Mouse (Mus musculus) embryonic fibroblast, embryonic 13.5 days (primary cell): Measurements from ENCODE around the gene Sbpl. TPM values are rescaled to one million over a fixed set of nuclear protein-coding genes. Genes with fewer than 3 reads are reported as not detected.
"Not testable (repeated sequence)": the region's sequence is repeated elsewhere in the genome, so short reads cannot be mapped to it uniquely, and the experiment has no call there.

Source experiments
- H3K27ac ChIP-seq: 2 replicates; pipeline ENCODE4 v1.5.1; 2012; ENCODE audit warnings: low read length, control low read depth, inconsistent platforms; ENCODE audit not compliant: insufficient read depth
- H3K4me1 ChIP-seq: 2 replicates; pipeline ENCODE4 v1.6.1; 2011; ENCODE audit warnings: low read length; ENCODE audit not compliant: control insufficient read depth, insufficient read depth
- H3K4me3 ChIP-seq: 2 replicates; pipeline ENCODE4 v1.5.1; 2011; ENCODE audit warnings: mild to moderate bottlenecking, control low read depth, low read length; ENCODE audit not compliant: insufficient read depth
- CTCF ChIP-seq: IDR thresholded peaks from 2 replicates; pipeline ENCODE4 v1.5.1; 2011; ENCODE audit warnings: mild to moderate bottlenecking, control low read depth, low read length, moderate library complexity, borderline replicate concordance; ENCODE audit not compliant: insufficient read depth
- POLR2A ChIP-seq: IDR thresholded peaks from 2 replicates; pipeline ENCODE4 v1.6.1; 2011; ENCODE audit warnings: low read depth, mild to moderate bottlenecking, control low read depth, low read length, moderate library complexity
- polyA plus RNA-seq: library from polyadenylated mRNA; stranded (reverse); fragments of >200 nt; gene quantifications from 2 replicates; pipeline ENCODE4 v1.2.4, GENCODE M21; 2011; ENCODE audit warnings: low read depth; ENCODE audit not compliant: missing spikeins, insufficient read length

The Sbpl gene
- polyA plus RNA-seq, 1 experiment: not detected

DNA sequence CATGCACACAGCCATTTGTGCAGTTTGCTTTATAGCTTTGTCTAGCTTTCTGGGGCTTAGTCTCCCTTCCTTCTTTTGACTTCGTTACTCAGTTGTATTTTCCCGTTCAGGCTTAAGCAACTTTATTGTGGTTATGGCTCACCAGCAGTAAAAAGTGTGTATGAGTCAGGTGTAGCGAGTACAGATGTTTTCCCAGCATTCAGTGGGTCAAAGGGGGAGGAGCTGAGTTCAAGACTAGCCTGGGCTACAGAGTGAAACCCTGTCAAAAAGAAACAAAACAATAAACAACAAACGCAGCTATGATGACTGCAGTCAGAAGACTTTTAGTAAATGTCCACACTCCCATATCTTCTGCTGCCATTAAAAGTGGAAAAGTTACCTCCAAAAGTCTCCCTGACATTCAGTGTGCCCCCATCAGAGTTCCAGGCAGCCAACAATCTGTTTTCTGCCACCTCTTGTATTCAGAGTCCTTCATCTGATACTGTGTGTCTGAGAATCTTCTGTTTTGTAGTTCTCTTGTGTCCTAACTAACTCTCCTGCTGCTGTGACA is 6.6 kb upstream of the Sbpl start:
- TF ChIP-seq CTCF (no peak), POLR2A (no peak)
- H3K4me1 ChIP-seq: no peaks in the 10 kb centered on the region
- no peak overlapping the region for H3K27ac ChIP-seq
- no peak overlapping the region for H3K4me3 ChIP-seq

DNA sequence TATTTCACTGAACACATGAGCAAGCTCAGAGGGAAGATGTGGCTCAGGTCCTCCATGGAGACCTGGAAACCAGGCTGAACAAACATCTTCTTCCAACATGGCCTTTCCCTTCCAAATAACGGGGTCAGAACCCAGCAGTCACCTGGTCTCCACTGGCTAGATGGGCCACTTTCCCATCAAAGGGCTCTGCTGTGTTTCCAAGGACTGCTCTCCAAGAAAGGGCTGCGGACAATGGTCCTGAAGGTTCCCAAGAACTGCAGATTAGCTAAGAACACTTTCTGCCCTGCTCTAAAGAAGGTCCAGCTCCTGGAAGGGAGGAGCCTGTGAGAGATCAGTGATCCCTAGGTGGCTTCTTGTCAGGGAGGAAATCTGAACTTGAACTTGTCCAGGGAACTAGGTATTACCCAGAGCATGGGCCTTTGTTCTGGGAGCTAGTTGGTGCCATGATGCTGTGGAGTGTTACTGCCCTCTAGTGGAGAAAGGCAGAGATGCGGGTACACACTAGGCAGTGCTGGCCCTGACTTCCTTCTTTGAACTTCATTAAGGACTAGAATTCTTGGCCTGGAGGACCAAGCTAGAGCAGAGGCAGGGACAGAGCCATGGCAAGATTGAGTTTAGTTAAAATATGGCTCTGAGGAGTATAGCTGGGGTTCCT is 5.1 kb upstream of the Sbpl start:
- H3K4me1 ChIP-seq: no peaks in the 10 kb centered on the region
- no peak overlapping the region for H3K27ac ChIP-seq
- TF ChIP-seq CTCF (peak; percentile 95), POLR2A (no peak)
- H3K4me3 ChIP-seq: no peak overlapping the region

DNA sequence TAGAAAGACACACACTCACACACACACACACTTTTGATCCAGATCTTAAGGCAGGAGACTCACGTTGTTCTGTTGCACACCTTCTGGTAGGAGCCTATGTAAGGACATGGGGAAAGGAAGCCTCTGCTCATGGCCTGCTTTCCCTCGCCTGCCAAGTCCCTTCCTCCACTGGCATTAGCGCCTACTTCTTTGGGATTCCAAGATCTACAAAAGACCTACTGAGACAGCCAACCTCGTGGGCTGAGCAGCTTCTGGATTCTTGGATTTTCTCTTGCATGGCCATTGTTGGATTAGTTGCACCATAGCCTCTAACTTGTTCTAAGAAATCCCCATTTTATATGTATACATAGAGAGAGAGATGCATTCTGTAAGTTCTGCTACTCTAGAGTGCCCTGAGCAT is 4.2 kb downstream of the Sbpl start:
- H3K4me1 ChIP-seq, H3K4me3 ChIP-seq, H3K27ac ChIP-seq: not testable (repeated sequence)

DNA sequence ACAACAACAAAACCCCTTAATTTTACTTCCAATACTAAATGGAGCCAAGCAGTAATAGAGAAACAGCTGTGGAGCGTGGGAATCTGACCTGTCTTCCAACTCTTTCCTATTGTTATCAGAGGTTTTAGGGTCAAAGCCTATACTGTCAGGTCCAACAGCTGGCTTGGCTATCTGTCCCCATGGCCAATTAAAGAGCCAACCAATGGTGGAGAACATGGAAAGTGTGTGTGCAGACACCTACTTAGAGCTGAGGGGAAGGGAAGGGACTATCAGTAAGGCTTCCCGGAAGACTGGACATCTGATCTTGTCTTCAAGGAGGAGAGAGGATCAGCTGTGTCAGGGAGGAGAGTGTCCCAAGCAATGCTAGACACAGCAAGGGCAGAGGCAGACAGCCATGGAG is 6.0 kb downstream of the Sbpl start:
- no peak for TF ChIP-seq CTCF
- no peak for TF ChIP-seq POLR2A
- Histone ChIP-seq H3K4me1 (no peaks in the 10 kb centered on the region), H3K4me3 (no peak overlapping the region), H3K27ac (no peak overlapping the region)

DNA sequence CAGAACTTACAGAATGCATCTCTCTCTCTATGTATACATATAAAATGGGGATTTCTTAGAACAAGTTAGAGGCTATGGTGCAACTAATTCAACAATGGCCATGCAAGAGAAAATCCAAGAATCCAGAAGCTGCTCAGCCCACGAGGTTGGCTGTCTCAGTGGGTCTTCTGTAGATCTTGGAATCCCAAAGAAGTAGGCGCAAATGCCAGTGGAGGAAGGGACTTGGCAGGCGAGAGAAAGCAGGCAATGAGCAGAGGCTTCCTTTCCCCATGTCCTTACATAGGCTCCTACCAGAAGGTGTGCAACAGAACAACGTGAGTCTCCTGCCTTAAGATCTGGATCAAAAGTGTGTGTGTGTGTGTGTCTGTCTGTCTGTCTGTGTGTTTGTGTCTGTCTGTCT is 7.6 kb downstream of the Sbpl start:
- not testable (repeated sequence) for H3K27ac ChIP-seq, H3K4me3 ChIP-seq, H3K4me1 ChIP-seq

DNA sequence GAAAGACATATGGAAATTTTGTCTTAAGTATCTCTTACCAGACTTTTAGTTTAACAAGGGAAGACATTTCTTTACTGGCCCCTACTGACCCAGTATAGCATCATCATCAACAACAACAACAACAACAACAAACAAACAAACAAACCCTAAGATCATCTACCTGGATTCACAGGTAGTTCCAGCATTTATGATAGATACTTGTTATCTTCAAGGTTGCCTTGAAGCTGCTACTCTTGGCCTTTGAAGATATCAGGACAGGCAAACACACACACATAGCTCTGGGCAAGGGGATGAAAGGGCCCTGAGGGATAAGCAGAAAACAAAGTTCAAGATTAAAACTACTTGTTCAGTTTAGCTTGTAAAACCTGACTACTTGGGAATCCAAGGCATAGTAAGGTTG is 13.7 kb downstream of the Sbpl start, which contains the start of gene Sbp:
Gene Sbp (plus strand): TSS at position 301 of the 400 bp plus-strand sequence.
- Histone ChIP-seq H3K4me3 (no peak within 1 kb of the TSS), H3K27ac (no peak within 1 kb of the TSS), H3K4me1 (no peaks in the 10 kb centered on the region)
- TF ChIP-seq CTCF (no peak), POLR2A (no peak)

DNA sequence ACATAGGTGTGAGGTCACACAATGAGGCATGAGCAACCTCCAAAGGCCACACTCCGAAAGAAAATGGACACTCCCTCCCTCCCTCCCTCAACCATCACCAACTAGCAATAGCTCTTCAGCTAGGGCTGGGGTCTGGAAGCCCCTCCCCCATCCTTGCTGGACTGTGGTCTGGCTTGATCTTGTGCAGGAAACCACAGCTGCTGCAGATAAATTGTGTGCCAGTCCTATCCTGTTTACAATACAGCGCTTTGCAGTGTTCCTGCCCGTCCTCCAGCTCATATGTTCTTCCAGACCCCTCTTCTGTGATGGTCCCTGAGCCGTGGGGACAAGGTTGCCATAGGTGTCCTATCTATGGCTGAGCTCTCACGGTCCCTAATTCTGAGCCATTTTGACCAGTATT is 23.9 kb downstream of the Sbpl start:
- TF ChIP-seq CTCF (no peak), POLR2A (no peak)
- Histone ChIP-seq H3K4me3 (no peak overlapping the region), H3K4me1 (no peaks in the 10 kb centered on the region), H3K27ac (no peak overlapping the region)

DNA sequence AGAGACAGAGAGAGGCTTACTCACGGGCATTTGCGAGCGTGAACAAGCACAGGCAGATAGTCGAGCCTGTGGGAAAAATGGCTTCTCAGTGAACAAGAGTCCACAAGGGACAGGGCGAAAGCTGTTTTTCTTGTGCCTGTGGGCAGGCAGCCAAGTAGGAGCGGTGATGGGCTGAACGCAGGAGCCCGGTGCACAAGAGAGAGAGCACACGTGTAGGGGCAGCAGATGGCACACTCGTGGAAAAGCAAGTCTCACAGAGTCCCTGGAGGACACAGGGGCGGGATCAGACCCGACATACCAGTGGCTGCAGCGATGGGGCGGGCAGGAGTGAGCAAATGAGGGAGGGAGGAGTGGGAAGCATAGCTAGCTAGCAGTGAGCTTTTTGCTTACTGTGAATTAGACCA is 30.0 kb downstream of the Sbpl start:
- TF ChIP-seq POLR2A (peak; percentile 65), CTCF (no peak)
- Histone ChIP-seq H3K27ac (peak overlapping the region; percentile 56), H3K4me1 (peaks cover 4% of the 10 kb centered on the region; the same call in 1 of the 2 replicates), H3K4me3 (peak overlapping the region; percentile 61)

DNA sequence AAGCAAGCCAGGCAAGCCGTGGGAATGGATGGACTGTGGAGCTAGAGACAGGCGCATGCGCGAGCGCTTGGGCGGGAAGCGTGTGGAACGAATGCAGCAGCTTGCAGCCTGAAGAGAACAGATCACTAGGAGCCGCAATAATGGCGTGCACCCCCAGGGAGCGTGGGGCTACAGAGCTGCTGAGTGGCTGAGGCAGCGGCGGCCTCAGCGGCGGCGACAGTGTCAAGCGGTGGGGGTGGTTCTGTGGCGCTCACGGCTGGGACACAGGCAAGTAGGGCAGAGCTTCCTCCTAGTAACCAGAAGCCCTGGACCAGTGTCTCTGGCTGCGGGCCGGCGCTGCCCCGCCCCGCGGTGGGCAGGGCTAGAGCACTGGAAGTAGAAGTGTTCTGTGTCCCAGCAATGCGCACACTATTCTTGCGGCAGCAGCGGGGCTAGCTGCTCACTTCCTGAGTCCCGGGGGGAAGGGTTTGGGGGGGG is 30.5 kb downstream of the Sbpl start:
- peaks cover 4% of the 10 kb centered on the region; the same call in 1 of the 2 replicates for H3K4me1 ChIP-seq
- H3K27ac ChIP-seq: peak overlapping the region; percentile 7; the same call in 1 of the 2 replicates
- peak overlapping the region; percentile 61 for H3K4me3 ChIP-seq
- TF ChIP-seq CTCF (no peak), POLR2A (peak; percentile 78)

DNA sequence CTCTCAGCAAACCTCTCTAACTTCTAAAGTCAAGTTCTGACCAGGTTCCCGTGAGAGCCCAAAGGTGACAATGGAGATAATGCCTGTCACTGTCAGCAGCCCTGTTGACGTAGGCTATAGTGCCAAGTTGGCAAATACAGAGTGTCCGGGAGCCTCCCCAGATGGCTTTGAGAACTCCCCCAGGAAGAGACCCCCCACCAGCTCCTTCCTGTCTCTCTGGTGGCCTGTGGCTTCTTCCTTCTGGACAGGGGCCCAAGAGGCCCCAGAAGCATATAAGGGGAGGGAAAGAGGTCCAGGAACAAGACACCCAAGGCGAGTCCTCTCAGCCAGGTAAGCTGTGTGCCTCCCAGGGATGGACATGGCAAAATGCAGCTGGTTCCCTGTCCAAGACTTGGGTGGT is 37.9 kb downstream of the Sbpl start, which contains the start of gene Dcpp3:
Gene Dcpp3 (plus strand): TSS at position 301 of the 400 bp plus-strand sequence.
- H3K4me1 ChIP-seq, H3K27ac ChIP-seq, H3K4me3 ChIP-seq: not testable (repeated sequence)

Other genes starting within 250 kb of the Sbpl start
- not detected in 2 replicates for gene 1520401A03Rik, start 232.5 kb downstream of the Sbpl start, polyA plus RNA-seq
- gene Pkmyt1, start 228.9 kb downstream of the Sbpl start, polyA plus RNA-seq: 9.2 and 10.9 TPM in 2 replicates
- gene Paqr4, start 214.4 kb downstream of the Sbpl start, polyA plus RNA-seq: 5.1 and 6.3 TPM in 2 replicates
- gene Kremen2, start 209.4 kb downstream of the Sbpl start, polyA plus RNA-seq: not detected in 2 replicates
- gene Flywch1, start 183.7 kb downstream of the Sbpl start, polyA plus RNA-seq: 29.3 and 33.0 TPM in 2 replicates
- 2.2 and 2.8 TPM in 2 replicates for gene Flywch2, start 169.2 kb downstream of the Sbpl start, polyA plus RNA-seq
- 264 and 303 TPM in 2 replicates for gene Srrm2, start 164.7 kb downstream of the Sbpl start, polyA plus RNA-seq
- gene Elob, start 126.1 kb downstream of the Sbpl start, polyA plus RNA-seq: 303 and 364 TPM in 2 replicates
- gene Prss33, start 119.2 kb downstream of the Sbpl start, polyA plus RNA-seq: not detected in 2 replicates
- not detected in 2 replicates for gene Prss32, start 111.4 kb downstream of the Sbpl start, polyA plus RNA-seq
- gene Prss41, start 111.1 kb downstream of the Sbpl start, polyA plus RNA-seq: not detected in 2 replicates
- not detected in 2 replicates for gene Prss21, start 87.2 kb downstream of the Sbpl start, polyA plus RNA-seq
- gene Dcpp1, start 74.4 kb downstream of the Sbpl start, polyA plus RNA-seq: not detected in 2 replicates
- not detected in 2 replicates for gene Dcpp2, start 74.4 kb downstream of the Sbpl start, polyA plus RNA-seq
- not detected in 2 replicates for gene Dcpp3, start 37.8 kb downstream of the Sbpl start, polyA plus RNA-seq
- not detected in 2 replicates for gene Sbp, start 13.6 kb downstream of the Sbpl start, polyA plus RNA-seq
- not detected in 2 replicates for gene Prss30, start 25.3 kb upstream of the Sbpl start, polyA plus RNA-seq
- gene Prss22, start 42.8 kb upstream of the Sbpl start, polyA plus RNA-seq: 0.62 TPM in 1 of 2 replicates, not detected in the other
- gene Prss27, start 82.9 kb upstream of the Sbpl start, polyA plus RNA-seq: 0.42 TPM in 1 of 2 replicates, not detected in the other
- 80.8 and 83.2 TPM in 2 replicates for gene Kctd5, start 118.2 kb upstream of the Sbpl start, polyA plus RNA-seq
- gene Pdpk1, start 195.7 kb upstream of the Sbpl start, polyA plus RNA-seq: 42.6 and 48.9 TPM in 2 replicates
- 26.6 and 31.7 TPM in 2 replicates for gene Amdhd2, start 208.5 kb upstream of the Sbpl start, polyA plus RNA-seq
- 382 and 460 TPM in 2 replicates for gene Atp6v0c, start 214.4 kb upstream of the Sbpl start, polyA plus RNA-seq